Mouse (Mus musculus) neural tube, embryonic 14.5 days (tissue): ENCODE measurements around the gene Rps6. TPM values are rescaled to one million over a fixed set of nuclear protein-coding genes. Genes with fewer than 3 reads are reported as not detected.
"Not testable (repeated sequence)": the region's sequence is repeated elsewhere in the genome, so short reads cannot be mapped to it uniquely, and the experiment has no call there.

Source experiments
- ATAC-seq: fragments of 200-750 bp; cut with Nextera tagmentation; 2 replicates; pipeline ENCODE4 v1.8.0; 2017; ENCODE audit warnings: low read depth, mild to moderate bottlenecking, moderate TSS enrichment, moderate library complexity
- H3K27ac ChIP-seq: fragments of 300-500 bp; sonication (generic); 2 replicates; pipeline ENCODE4 v1.5.1; 2014; ENCODE audit warnings: low read depth, mild to moderate bottlenecking, control low read depth, low read length, moderate library complexity, mixed read lengths
- H3K27me3 ChIP-seq: fragments of 300-500 bp; sonication (generic); 2 replicates; pipeline ENCODE4 v1.6.1; 2014; ENCODE audit warnings: low read length; ENCODE audit not compliant: control insufficient read depth, insufficient read depth
- H3K36me3 ChIP-seq: fragments of 300-500 bp; sonication (generic); 2 replicates; pipeline ENCODE4 v1.6.1; 2014; ENCODE audit warnings: low read length, mixed read lengths; ENCODE audit not compliant: control insufficient read depth, insufficient read depth
- H3K4me1 ChIP-seq: fragments of 300-500 bp; sonication (generic); 2 replicates; pipeline ENCODE4 v1.6.1; 2014; ENCODE audit warnings: low read length; ENCODE audit not compliant: control insufficient read depth, insufficient read depth
- H3K4me2 ChIP-seq: fragments of 300-500 bp; sonication (generic); 2 replicates; pipeline ENCODE4 v1.6.1; 2014; ENCODE audit warnings: mild to moderate bottlenecking, low read depth, low read length, control low read depth
- H3K4me3 ChIP-seq: fragments of 300-500 bp; sonication (generic); 2 replicates; pipeline ENCODE4 v1.5.1; 2014; ENCODE audit warnings: low read depth, low read length, control low read depth, mixed read lengths
- H3K9ac ChIP-seq: fragments of 300-500 bp; sonication (generic); replicated peaks from 2 replicates; pipeline ENCODE4 v1.6.1; 2014; ENCODE audit warnings: low read depth, mild to moderate bottlenecking, control low read depth, low read length, mixed read lengths
- H3K9me3 ChIP-seq: fragments of 300-500 bp; sonication (generic); 2 replicates; pipeline ENCODE4 v1.6.1; 2016; ENCODE audit warnings: low read length; ENCODE audit not compliant: control insufficient read depth
- WGBS: fragments of 180-500 bp; shearing (Covaris S2); extraction: QIAGEN DNeasy Blood & Tissue Kit; methylation state at CpG from one replicate; pipeline ENCODE4 v1.1.7; 2014; 5-methylcytosine and 5-hydroxymethylcytosine counted together
- polyA plus RNA-seq: library from polyadenylated mRNA; unstranded; fragments of >200 nt; fragmentation: Nextera tagmentation; extraction: Ambion mirVana; gene quantifications from 2 replicates; pipeline ENCODE4 v1.2.1, GENCODE M21; 2014

The Rps6 gene
- polyA plus RNA-seq, 1 experiment from 2014 or later: 376 TPM

DNA sequence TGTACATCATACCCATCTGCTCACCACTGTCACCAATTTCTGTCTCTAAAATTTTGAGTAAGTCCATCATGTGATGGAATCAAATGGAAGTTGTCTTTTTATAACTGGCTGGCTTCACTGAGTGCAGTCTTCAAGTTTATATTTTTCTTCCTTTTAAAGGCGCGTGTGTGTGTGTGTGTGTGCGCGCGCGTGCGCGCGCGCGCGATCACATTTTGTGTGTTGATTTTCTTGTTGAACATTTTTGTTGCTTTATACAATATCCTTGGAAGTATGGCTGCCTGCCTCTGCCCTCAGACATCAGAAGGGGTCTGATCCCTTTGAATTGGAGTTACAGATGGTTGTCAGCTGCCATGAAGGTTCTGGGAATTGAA, 843 bp upstream of the Rps6 start:
- H3K4me3 ChIP-seq: peak overlapping the region; percentile 96
- 0 out of 2 replicates have a peak, but pooled peaks cover 2% of the 10 kb centered on the region for H3K27me3 ChIP-seq
- H3K4me1 ChIP-seq: peaks cover 14% of the 10 kb centered on the region
- H3K36me3 ChIP-seq: peaks cover 22% of the 10 kb centered on the region
- ATAC-seq: no peak
- H3K9ac ChIP-seq: peak overlapping the region; percentile 100
- H3K4me2 ChIP-seq: peak overlapping the region; percentile 69
- H3K9me3 ChIP-seq: no peaks in the 10 kb centered on the region
- 57% methylated on average over 12 of the region's 12 CpGs for WGBS
- H3K27ac ChIP-seq: peak overlapping the region; percentile 95

DNA sequence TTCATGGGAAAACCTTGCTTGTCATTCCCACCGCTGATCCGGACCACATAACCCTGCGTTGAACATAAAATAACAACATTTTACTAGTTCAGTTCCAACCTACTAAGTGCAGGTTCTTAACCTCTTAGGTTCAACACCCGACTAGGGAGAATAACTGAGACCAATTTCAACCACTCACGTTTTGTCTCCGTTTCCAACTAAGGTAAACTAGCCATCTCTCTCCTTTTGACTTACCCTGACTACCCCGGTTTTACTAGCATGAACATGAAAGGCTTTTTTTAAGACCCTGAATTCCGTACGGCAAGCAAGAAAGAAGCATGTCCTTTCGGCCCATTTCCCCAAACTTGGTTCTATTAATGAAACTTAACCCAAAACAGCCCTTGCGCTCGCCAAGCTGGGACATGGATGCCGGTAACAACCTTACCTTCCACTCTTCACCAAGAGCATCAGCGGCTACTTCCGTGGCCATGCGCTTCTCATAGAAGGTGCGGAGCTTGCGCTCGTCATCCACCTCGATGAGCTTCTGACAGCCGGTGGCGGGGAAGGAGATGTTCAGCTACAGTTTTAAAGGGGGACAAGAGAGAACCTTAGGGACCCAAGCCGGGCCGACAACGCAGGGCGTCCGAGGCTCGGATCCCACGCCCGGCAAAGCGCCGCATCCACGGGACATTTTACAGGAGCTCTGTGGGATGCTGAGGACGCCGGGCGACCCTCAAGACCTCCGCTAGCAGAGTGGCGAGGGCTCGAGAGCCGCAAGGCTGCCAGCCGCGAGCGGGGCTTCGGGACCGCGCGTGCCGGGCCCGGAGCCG, 704 bp downstream of the Rps6 start:
- Histone ChIP-seq H3K9ac (peak overlapping the region; percentile 100), H3K27me3 (0 out of 2 replicates have a peak, but pooled peaks cover 2% of the 10 kb centered on the region), H3K4me2 (peak overlapping the region; percentile 78), H3K9me3 (no peaks in the 10 kb centered on the region), H3K36me3 (peaks cover 28% of the 10 kb centered on the region), H3K4me3 (peak overlapping the region; percentile 96), H3K27ac (peak overlapping the region; percentile 95), H3K4me1 (peaks cover 14% of the 10 kb centered on the region)
- WGBS: 2% methylated on average over 50 of the region's 50 CpGs
- ATAC-seq: peak; percentile 7

GRCm38 (mm10) chr4:86852813-86853590, 4.2 kb downstream of the Rps6 start:
- H3K36me3 ChIP-seq: peaks cover 37% of the 10 kb centered on the region
- no peak overlapping the region for H3K4me3 ChIP-seq
- 86% methylated on average over 4 of the region's 4 CpGs for WGBS
- H3K27me3 ChIP-seq: 0 out of 2 replicates have a peak, but pooled peaks cover 2% of the 10 kb centered on the region
- no peak overlapping the region for H3K4me2 ChIP-seq
- no peaks in the 10 kb centered on the region for H3K9me3 ChIP-seq
- peaks cover 11% of the 10 kb centered on the region for H3K4me1 ChIP-seq
- H3K9ac ChIP-seq: no peak overlapping the region
- ATAC-seq: no peak
- no peak overlapping the region for H3K27ac ChIP-seq

DNA sequence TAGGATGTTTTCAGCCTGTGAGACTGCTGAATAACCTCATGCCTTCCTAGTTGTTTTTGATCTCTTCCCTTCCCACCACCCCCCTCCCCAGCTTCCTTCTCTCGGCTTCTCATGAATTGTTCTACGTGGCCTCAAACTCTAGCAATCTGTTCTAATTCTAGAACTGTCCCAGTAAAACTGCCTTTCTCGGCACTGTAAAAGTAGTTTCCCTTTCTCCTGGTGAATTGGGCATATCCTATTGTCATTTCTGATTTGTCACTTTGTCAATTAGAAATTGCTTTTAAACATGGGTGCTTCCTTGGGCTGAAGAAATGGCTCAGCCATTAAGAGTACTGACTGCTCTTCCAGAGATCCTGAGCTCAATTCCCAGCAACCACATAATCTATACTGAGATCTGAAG, 5.2 kb downstream of the Rps6 start:
- whole genome bisulfite sequencing: 59% methylated on average over 3 of the region's 3 CpGs
- peaks cover 38% of the 10 kb centered on the region for H3K36me3 ChIP-seq

GRCm38 (mm10) chr4:86851331-86851730, 5.9 kb downstream of the Rps6 start:
- H3K4me2 ChIP-seq: no peak overlapping the region
- 86% methylated on average over 2 of the region's 2 CpGs for WGBS
- H3K9ac ChIP-seq: no peak overlapping the region
- ATAC-seq: peak; percentile 32; the same call in 1 of the 2 replicates
- H3K27me3 ChIP-seq: no peaks in the 10 kb centered on the region
- H3K4me1 ChIP-seq: peaks cover 10% of the 10 kb centered on the region
- no peaks in the 10 kb centered on the region for H3K9me3 ChIP-seq
- H3K36me3 ChIP-seq: peaks cover 38% of the 10 kb centered on the region
- no peak overlapping the region for H3K27ac ChIP-seq
- no peak overlapping the region for H3K4me3 ChIP-seq

More for the DNA sequence above, 5.2 kb downstream of the Rps6 start:
- H3K27ac ChIP-seq: no peak overlapping the region
- ATAC-seq: no peak
- H3K4me2 ChIP-seq: no peak overlapping the region
- no peaks in the 10 kb centered on the region for H3K9me3 ChIP-seq
- H3K27me3 ChIP-seq: no peaks in the 10 kb centered on the region
- H3K4me3 ChIP-seq: no peak overlapping the region
- H3K4me1 ChIP-seq: peaks cover 10% of the 10 kb centered on the region
- no peak overlapping the region for H3K9ac ChIP-seq

DNA sequence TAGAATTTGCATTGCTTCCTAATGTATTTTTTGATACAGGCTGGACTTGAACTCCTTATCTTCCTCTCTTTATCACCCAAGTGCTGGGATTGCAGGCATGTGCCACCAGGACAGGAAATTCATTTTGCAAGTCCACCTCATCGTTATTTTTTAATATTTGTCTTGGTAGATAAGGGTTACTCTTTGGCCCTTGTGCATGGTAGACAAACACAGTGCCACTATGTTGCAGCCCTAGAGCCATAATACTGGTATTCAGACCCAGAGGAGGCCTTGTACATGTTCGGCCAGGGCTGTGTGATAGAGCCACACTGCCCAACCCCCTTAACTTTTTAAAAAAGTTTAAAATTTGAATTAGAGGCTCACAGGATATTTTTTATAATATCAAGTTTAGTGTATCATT, 10.0 kb downstream of the Rps6 start:
- H3K4me3 ChIP-seq: no peak overlapping the region
- H3K4me2 ChIP-seq: no peak overlapping the region
- H3K9me3 ChIP-seq: no peaks in the 10 kb centered on the region
- H3K27me3 ChIP-seq: no peaks in the 10 kb centered on the region
- no peak overlapping the region for H3K9ac ChIP-seq
- H3K4me1 ChIP-seq: no peaks in the 10 kb centered on the region
- ATAC-seq: no peak
- 93% methylated on average over 2 of the region's 2 CpGs for WGBS
- peaks cover 29% of the 10 kb centered on the region for H3K36me3 ChIP-seq
- no peak overlapping the region for H3K27ac ChIP-seq

DNA sequence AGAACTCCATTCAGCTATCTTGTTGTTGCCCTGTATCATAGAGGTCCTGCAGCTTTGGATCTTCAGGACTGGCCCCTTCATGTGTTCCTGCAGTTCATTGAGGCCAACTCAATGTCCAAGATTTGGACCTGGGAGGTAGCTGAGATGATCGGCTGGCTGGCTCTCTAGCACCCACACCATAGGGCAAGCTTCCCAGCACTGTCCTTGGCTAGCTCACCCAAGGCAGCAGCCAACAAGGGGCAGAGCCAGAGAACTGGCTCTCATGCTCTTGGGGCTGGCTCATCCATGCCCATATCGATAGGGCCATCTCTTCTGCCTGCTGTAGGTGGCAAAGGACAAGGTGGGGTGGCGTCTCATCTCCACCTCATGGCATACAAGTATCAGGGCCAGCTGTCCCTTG, 11.8 kb downstream of the Rps6 start:
- peaks cover 29% of the 10 kb centered on the region; the same call in 1 of the 2 replicates for H3K36me3 ChIP-seq
- ATAC-seq: no peak
- no peak overlapping the region for H3K4me2 ChIP-seq
- H3K9me3 ChIP-seq: no peaks in the 10 kb centered on the region
- no peak overlapping the region for H3K9ac ChIP-seq
- H3K4me1 ChIP-seq: no peaks in the 10 kb centered on the region
- H3K4me3 ChIP-seq: no peak overlapping the region
- no peak overlapping the region for H3K27ac ChIP-seq
- H3K27me3 ChIP-seq: no peaks in the 10 kb centered on the region
- 95% methylated on average over 3 of the region's 3 CpGs for WGBS

DNA sequence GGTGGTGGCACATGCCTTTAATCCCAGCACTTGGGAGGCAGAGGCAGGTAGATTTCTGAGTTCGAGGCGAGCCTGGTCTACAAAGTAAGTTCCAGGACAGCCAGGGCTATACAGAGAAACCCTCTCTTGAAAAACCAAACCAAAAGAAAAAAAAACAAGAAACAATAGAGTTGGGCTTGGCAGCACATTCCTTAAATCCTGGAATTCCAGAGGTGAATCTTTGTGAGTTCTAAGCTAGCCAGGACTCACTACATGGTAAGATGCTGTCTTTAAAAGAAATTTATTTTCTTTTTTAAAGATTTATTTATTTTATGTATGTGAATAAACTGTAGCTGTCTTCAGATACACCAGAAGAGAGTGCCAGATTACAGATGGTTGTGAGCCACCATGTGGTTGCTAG, 16.1 kb downstream of the Rps6 start:
- WGBS: 100% methylated on average over 2 of the region's 2 CpGs

DNA sequence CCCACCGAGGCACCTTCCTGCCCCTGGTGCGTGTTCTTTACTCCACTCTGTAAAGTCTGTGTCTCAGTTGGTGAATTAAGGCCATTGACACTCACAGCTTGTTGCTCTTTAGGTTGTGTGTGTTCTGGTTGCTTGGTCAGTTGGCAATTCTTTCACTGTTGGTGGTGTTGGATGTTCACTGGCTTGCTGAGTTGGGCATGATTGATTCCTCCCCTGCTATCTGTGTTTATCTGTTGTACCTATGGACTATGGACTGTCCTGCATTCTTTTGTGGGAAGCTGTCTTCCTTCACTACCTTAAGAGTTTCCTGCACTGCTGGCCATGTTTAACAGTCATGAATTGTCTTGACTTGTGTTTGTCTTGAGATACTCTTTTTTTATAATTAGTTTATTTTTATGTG, 25.3 kb downstream of the Rps6 start:
- H3K27me3 ChIP-seq: no peaks in the 10 kb centered on the region
- 0 out of 2 replicates have a peak, but pooled peaks cover 9% of the 10 kb centered on the region for H3K36me3 ChIP-seq
- H3K4me3 ChIP-seq: no peak overlapping the region
- no peak overlapping the region for H3K9ac ChIP-seq
- no peaks in the 10 kb centered on the region for H3K9me3 ChIP-seq
- no peak for ATAC-seq
- WGBS: 92% methylated on average over 2 of the region's 2 CpGs
- H3K4me2 ChIP-seq: no peak overlapping the region
- no peak overlapping the region for H3K27ac ChIP-seq
- no peaks in the 10 kb centered on the region for H3K4me1 ChIP-seq

More for the DNA sequence above, 16.1 kb downstream of the Rps6 start:
- H3K27ac ChIP-seq, H3K9me3 ChIP-seq, H3K4me2 ChIP-seq, H3K4me3 ChIP-seq, ATAC-seq, H3K9ac ChIP-seq, H3K4me1 ChIP-seq, H3K27me3 ChIP-seq: not testable (repeated sequence)
- H3K36me3 ChIP-seq: peaks cover 40% of the 10 kb centered on the region; the same call in 1 of the 2 replicates
